Mouse (Mus musculus): ENCODE measurements at regions not wholly inside any gene's neighbourhood (a gene's known extent, or its start where the extent isn't known, plus 50 kb on each side); places are given as distances from the start of the nearest gene placed in this dataset.

GRCm38 (mm10) chr7:111150115-111150514 is 67.3 kb upstream of the Eif4g2 start:
- no peak for ATAC-seq (replicated peaks; ENCODE audit: low FRiP score)
- H3K9me3 ChIP-seq (ENCODE audit: control insufficient read depth, low read length) = no peaks in the 10 kb centered on the region
- H3K4me3 ChIP-seq (ENCODE audit: low read depth, low read length) = no peak overlapping the region
- H3K27me3 ChIP-seq (ENCODE audit: control insufficient read depth, insufficient read depth, low read length) = no peaks in the 10 kb centered on the region
- no peak overlapping the region for H3K4me2 ChIP-seq (ENCODE audit: low read depth, low read length, severe bottlenecking)
- WGBS = 93% methylated on average over 5 of the region's 5 CpGs
- no peaks in the 10 kb centered on the region for H3K4me1 ChIP-seq (replicated peaks; ENCODE audit: control insufficient read depth, insufficient read depth, low read length)
- no peak overlapping the region for H3K9ac ChIP-seq (ENCODE audit: low read length)
- no peak for DNase-seq (ENCODE audit: low spot score)
- no peaks in the 10 kb centered on the region for H3K36me3 ChIP-seq (ENCODE audit: control insufficient read depth, insufficient read depth, low read length)
- no peak overlapping the region for H3K27ac ChIP-seq (ENCODE audit: low read depth, low read length)

DNA sequence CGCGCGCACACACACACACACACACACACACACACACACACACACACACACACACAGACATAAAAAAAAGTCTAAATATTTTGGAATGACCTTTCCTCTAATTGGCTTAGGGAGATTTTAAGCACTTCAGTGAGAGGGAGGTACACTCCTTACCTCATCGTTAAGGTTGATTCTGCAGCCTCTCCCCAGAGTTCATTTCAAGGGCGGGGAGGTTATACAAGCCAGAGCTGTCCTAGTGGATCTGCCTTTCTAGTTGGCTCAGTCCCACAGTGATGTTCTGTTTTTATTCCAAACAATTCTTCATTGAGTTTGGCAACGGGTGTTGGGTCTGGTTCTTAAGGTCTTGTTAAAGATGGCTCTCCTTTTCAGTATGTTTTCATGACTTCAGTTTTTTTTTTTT is 64.8 kb upstream of the Eif4g2 start:
- no peak for ATAC-seq (replicated peaks; ENCODE audit: low FRiP score)
- Histone ChIP-seq H3K4me2 (ENCODE audit: low read depth, low read length, severe bottlenecking) (no peak overlapping the region), H3K27ac (ENCODE audit: low read depth, low read length) (no peak overlapping the region), H3K4me1 (replicated peaks; ENCODE audit: control insufficient read depth, insufficient read depth, low read length) (no peaks in the 10 kb centered on the region), H3K9ac (ENCODE audit: low read length) (no peak overlapping the region), H3K36me3 (ENCODE audit: control insufficient read depth, insufficient read depth, low read length) (no peaks in the 10 kb centered on the region), H3K9me3 (ENCODE audit: control insufficient read depth, low read length) (no peaks in the 10 kb centered on the region), H3K27me3 (ENCODE audit: control insufficient read depth, insufficient read depth, low read length) (no peaks in the 10 kb centered on the region), H3K4me3 (ENCODE audit: low read depth, low read length) (no peak overlapping the region)
- DNase-seq (ENCODE audit: low spot score) = no peak
- whole genome bisulfite sequencing = 84% methylated on average over 6 of the region's 6 CpGs

DNA sequence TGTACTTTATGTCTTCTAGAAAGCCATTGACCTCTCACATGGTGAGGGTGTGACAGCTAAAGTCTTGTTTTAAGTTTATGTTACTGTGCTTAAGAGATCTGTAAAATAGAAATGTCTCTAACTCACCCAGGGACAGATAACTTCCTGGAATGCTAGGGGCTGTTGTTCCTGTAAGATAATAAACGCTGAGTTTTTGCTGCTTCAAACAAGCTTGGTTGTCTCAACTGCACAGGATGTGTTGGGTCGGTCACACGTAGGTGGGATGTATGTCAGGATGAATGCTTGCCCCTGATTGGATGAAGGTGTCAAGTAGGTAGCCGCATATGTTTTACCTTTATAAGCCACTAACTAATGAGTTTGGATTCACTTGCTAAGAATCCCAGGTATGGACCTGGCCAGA is 63.8 kb upstream of the Eif4g2 start:
- Histone ChIP-seq H3K36me3 (ENCODE audit: control insufficient read depth, insufficient read depth, low read length) (no peaks in the 10 kb centered on the region), H3K27me3 (ENCODE audit: control insufficient read depth, insufficient read depth, low read length) (no peaks in the 10 kb centered on the region), H3K4me1 (replicated peaks; ENCODE audit: control insufficient read depth, insufficient read depth, low read length) (no peaks in the 10 kb centered on the region), H3K9me3 (ENCODE audit: control insufficient read depth, low read length) (no peaks in the 10 kb centered on the region), H3K9ac (ENCODE audit: low read length) (no peak overlapping the region), H3K4me2 (ENCODE audit: low read depth, low read length, severe bottlenecking) (no peak overlapping the region), H3K4me3 (ENCODE audit: low read depth, low read length) (no peak overlapping the region), H3K27ac (ENCODE audit: low read depth, low read length) (no peak overlapping the region)
- ATAC-seq (replicated peaks; ENCODE audit: low FRiP score) (no peak), DNase-seq (ENCODE audit: low spot score) (no peak)
- WGBS = 84% methylated on average over 4 of the region's 4 CpGs

- no peaks in the 10 kb centered on the region for H3K9me3 ChIP-seq (ENCODE audit: control insufficient read depth, low read length)
- H3K36me3 ChIP-seq (ENCODE audit: control insufficient read depth, insufficient read depth, low read length) = no peaks in the 10 kb centered on the region
- H3K27me3 ChIP-seq (ENCODE audit: control insufficient read depth, insufficient read depth, low read length) = no peaks in the 10 kb centered on the region
- H3K9ac ChIP-seq (ENCODE audit: low read length) = no peak overlapping the region
- H3K4me3 ChIP-seq (ENCODE audit: low read depth, low read length) = no peak overlapping the region
- H3K4me1 ChIP-seq (replicated peaks; ENCODE audit: control insufficient read depth, insufficient read depth, low read length) = no peaks in the 10 kb centered on the region
- H3K27ac ChIP-seq (ENCODE audit: low read depth, low read length) = no peak overlapping the region
- 88% methylated on average over 3 of the region's 3 CpGs for WGBS
- DNase-seq (ENCODE audit: low spot score) (no peak), ATAC-seq (replicated peaks; ENCODE audit: low FRiP score) (no peak)
- H3K4me2 ChIP-seq (ENCODE audit: low read depth, low read length, severe bottlenecking) = no peak overlapping the region
These were observed 61.4 kb upstream of the Eif4g2 start for GRCm38 (mm10) chr7:111144216-111144615.

DNA sequence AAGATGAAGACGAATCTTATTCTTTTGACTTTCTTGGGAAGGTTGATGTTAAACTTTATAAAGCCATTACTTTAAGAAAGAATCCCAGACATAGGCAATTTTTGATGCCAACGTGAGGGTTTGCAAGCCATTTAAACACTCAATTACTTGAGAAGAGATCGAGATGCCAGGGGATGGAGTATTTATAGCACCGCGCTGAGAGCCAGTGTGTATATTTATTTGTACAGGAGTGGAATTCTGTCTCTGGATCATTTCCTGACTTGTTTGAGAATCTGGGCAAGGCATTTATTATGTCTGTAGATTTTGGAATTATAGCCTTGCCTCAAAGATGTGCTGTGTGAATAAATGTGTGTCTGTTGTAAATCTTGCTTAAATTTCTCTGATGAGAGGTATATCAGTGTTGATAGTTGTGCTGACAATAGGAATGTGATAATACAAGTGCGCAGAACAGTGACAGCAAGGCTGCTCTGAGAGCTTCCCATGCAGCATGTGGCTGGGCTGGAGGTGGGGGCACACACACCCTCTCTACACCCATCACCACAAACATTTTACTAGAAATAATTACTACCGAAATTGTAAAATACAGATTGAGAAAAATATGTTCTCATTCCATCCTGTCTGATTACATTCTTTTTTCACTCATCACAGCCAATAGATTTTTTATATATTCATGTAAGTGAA is 58.6 kb upstream of the Eif4g2 start:
- ATAC-seq (replicated peaks; ENCODE audit: low FRiP score) (no peak), DNase-seq (ENCODE audit: low spot score) (no peak)
- H3K4me3 ChIP-seq (ENCODE audit: low read depth, low read length) = no peak overlapping the region
- no peak overlapping the region for H3K27ac ChIP-seq (ENCODE audit: low read depth, low read length)
- H3K9ac ChIP-seq (ENCODE audit: low read length) = no peak overlapping the region
- no peaks in the 10 kb centered on the region for H3K36me3 ChIP-seq (ENCODE audit: control insufficient read depth, insufficient read depth, low read length)
- H3K4me2 ChIP-seq (ENCODE audit: low read depth, low read length, severe bottlenecking) = no peak overlapping the region
- no peaks in the 10 kb centered on the region for H3K27me3 ChIP-seq (ENCODE audit: control insufficient read depth, insufficient read depth, low read length)
- 90% methylated on average over 7 of the region's 7 CpGs for WGBS
- no peaks in the 10 kb centered on the region for H3K9me3 ChIP-seq (ENCODE audit: control insufficient read depth, low read length)
- H3K4me1 ChIP-seq (replicated peaks; ENCODE audit: control insufficient read depth, insufficient read depth, low read length) = no peaks in the 10 kb centered on the region

DNA sequence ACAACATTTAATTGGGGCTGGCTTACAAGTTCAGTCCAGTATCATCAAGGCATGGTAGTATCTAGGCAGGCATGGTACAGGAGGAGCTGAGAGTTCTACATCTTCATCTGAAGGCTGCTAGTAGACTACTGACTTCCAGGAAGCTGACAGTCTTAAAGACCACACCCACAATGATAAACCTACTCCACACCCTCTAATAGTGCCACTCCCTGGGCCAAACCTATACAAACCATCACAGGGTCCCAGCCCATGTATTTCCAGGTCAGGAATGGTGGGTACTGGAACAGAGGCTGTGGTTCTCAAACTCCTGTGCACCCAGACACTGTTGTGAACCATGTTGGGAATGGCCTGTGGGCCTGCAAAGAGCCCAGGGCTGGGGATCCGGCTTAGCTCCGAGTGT is 55.2 kb upstream of the Eif4g2 start:
- Histone ChIP-seq H3K27me3 (ENCODE audit: control insufficient read depth, insufficient read depth, low read length) (no peaks in the 10 kb centered on the region), H3K9me3 (ENCODE audit: control insufficient read depth, low read length) (no peaks in the 10 kb centered on the region), H3K4me3 (ENCODE audit: low read depth, low read length) (no peak overlapping the region), H3K36me3 (ENCODE audit: control insufficient read depth, insufficient read depth, low read length) (no peaks in the 10 kb centered on the region), H3K27ac (ENCODE audit: low read depth, low read length) (no peak overlapping the region), H3K9ac (ENCODE audit: low read length) (no peak overlapping the region), H3K4me1 (replicated peaks; ENCODE audit: control insufficient read depth, insufficient read depth, low read length) (no peaks in the 10 kb centered on the region), H3K4me2 (ENCODE audit: low read depth, low read length, severe bottlenecking) (no peak overlapping the region)
- WGBS = 100% methylated on average over 2 of the region's 2 CpGs
- no peak for ATAC-seq (replicated peaks; ENCODE audit: low FRiP score)
- DNase-seq (ENCODE audit: low spot score) = no peak

- DNase-seq (ENCODE audit: low spot score) (no peak), ATAC-seq (replicated peaks; ENCODE audit: low FRiP score) (no peak)
- WGBS = 72% methylated on average over 6 of the region's 6 CpGs
These were observed 53.3 kb upstream of the Eif4g2 start for GRCm38 (mm10) chr7:111136066-111136639.

GRCm38 (mm10) chr7:111134496-111134895 is 51.7 kb upstream of the Eif4g2 start:
- H3K36me3 ChIP-seq (ENCODE audit: control insufficient read depth, insufficient read depth, low read length) = no peaks in the 10 kb centered on the region
- H3K27me3 ChIP-seq (ENCODE audit: control insufficient read depth, insufficient read depth, low read length) = no peaks in the 10 kb centered on the region
- no peak overlapping the region for H3K4me2 ChIP-seq (ENCODE audit: low read depth, low read length, severe bottlenecking)
- no peak for DNase-seq (ENCODE audit: low spot score)
- H3K4me3 ChIP-seq (ENCODE audit: low read depth, low read length) = no peak overlapping the region
- H3K9ac ChIP-seq (ENCODE audit: low read length) = no peak overlapping the region
- H3K4me1 ChIP-seq (replicated peaks; ENCODE audit: control insufficient read depth, insufficient read depth, low read length) = no peaks in the 10 kb centered on the region
- H3K9me3 ChIP-seq (ENCODE audit: control insufficient read depth, low read length) = no peaks in the 10 kb centered on the region
- H3K27ac ChIP-seq (ENCODE audit: low read depth, low read length) = no peak overlapping the region
- 93% methylated on average over 2 of the region's 2 CpGs for WGBS
- no peak for ATAC-seq (replicated peaks; ENCODE audit: low FRiP score)

More at GRCm38 (mm10) chr7:111136066-111136639, 53.3 kb upstream of the Eif4g2 start:
- no peak overlapping the region for H3K4me2 ChIP-seq (ENCODE audit: low read depth, low read length, severe bottlenecking)
- no peaks in the 10 kb centered on the region for H3K9me3 ChIP-seq (ENCODE audit: control insufficient read depth, low read length)
- no peaks in the 10 kb centered on the region for H3K27me3 ChIP-seq (ENCODE audit: control insufficient read depth, insufficient read depth, low read length)
- H3K4me1 ChIP-seq (replicated peaks; ENCODE audit: control insufficient read depth, insufficient read depth, low read length) = no peaks in the 10 kb centered on the region
- no peak overlapping the region for H3K4me3 ChIP-seq (ENCODE audit: low read depth, low read length)
- H3K9ac ChIP-seq (ENCODE audit: low read length) = no peak overlapping the region
- no peak overlapping the region for H3K27ac ChIP-seq (ENCODE audit: low read depth, low read length)
- H3K36me3 ChIP-seq (ENCODE audit: control insufficient read depth, insufficient read depth, low read length) = no peaks in the 10 kb centered on the region
